8 mouse cellular contexts compared by ENCODE assay signal in the genomic region with DNA sequence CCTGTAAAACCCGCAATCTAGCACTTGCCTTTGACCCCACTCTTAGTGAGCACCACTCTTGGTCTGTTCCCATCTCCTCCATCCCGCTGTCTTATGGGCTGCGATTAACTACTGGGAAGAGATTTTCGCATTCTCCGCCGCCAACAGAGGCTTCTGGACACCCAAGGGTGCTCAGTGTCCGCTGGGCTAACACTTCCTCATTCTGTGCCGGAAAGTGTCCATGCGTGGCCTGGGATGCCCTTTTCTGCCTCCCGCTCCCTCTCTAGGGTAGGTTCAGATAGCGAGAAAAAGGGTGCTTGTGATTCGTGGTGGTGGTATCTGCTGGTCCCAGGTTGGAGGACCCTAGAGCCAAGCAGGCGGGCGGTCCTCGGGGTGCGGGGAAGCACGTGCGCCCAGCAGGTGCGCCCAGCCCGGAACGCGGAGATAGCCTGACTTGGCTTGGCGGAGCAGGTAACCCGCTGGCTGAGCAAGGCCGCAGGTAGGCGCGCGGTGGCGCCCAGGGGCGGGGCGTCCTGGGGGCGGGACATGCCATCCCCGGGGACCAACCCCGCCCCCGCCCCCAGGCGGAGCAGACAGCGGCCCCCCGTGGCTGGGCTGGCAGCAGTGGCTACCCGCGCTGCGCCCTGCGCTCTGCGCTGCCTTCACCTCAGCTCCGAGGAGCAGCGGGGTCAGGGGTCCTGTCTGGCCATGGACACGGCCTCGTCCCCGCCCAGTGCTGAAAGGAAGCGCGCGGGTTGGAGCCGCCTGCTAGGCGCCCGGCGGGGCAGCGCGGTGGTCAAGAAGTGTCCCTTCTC. TPM values are rescaled to one million over a fixed set of nuclear protein-coding genes. Genes with fewer than 3 reads are reported as not detected.
DNase-seq lines count a peak whose midpoint lies in the region; ATAC-seq and TF ChIP-seq lines count a peak whose summit lies in the region.

No protein-coding gene starts in this region.

- 5% methylated on average over 57 of the region's 57 CpGs for WGBS in heart, embryonic 16.5 days
- WGBS in thymus, adult 2 months: 8% methylated on average over 54 of the region's 57 CpGs

- no peaks in the 10 kb centered on the region for H3K36me3 ChIP-seq in heart, embryonic 16.5 days (ENCODE audit: control insufficient read depth, insufficient read depth)
- no peaks in the 10 kb centered on the region for H3K36me3 ChIP-seq in thymus, adult 2 months (ENCODE audit: control insufficient read depth, insufficient read depth, low read length)

- peak overlapping the region; percentile 91 for H3K9ac ChIP-seq in heart, embryonic 16.5 days (ENCODE audit: low read length)

- H3K9me3 ChIP-seq in heart, embryonic 16.5 days (replicated peaks; ENCODE audit: control insufficient read depth, low read length): no peaks in the 10 kb centered on the region

- no peak overlapping the region for H3K27ac ChIP-seq in bone marrow macrophage, adult 2 months (ENCODE audit: insufficient read depth, low read depth, low read length)
- peak overlapping the region; percentile 96 for H3K27ac ChIP-seq in heart, embryonic 16.5 days (ENCODE audit: low read length)
- no peak overlapping the region for H3K27ac ChIP-seq in thymus, adult 2 months (ENCODE audit: control insufficient read depth, insufficient read depth, low read length)

- H3K27me3 ChIP-seq in heart, embryonic 16.5 days (ENCODE audit: control insufficient read depth, insufficient read depth, low read length): peaks cover 18% of the 10 kb centered on the region
- no peaks in the 10 kb centered on the region; the same call in 1 of the 2 replicates for H3K27me3 ChIP-seq in thymus, adult 2 months (ENCODE audit: control insufficient read depth, insufficient read depth, low read length)

- no peaks in the 10 kb centered on the region for H3K4me1 ChIP-seq in bone marrow macrophage, adult 2 months (ENCODE audit: control insufficient read depth, insufficient read depth, low read length)
- H3K4me1 ChIP-seq in heart, embryonic 16.5 days (ENCODE audit: control insufficient read depth, insufficient read depth, low read length): peaks cover 27% of the 10 kb centered on the region
- H3K4me1 ChIP-seq in thymus, adult 2 months (replicated peaks; ENCODE audit: control insufficient read depth, insufficient read depth, low read length): no peaks in the 10 kb centered on the region

- no peak for TF ChIP-seq CTCF in bone marrow macrophage, adult 2 months (IDR thresholded peaks at IDR 0.05; ENCODE audit: low read depth, low read length)
- TF ChIP-seq CTCF in thymus, adult 2 months (IDR thresholded peaks at IDR 0.05; ENCODE audit: borderline replicate concordance, control insufficient read depth, extremely low read depth, insufficient read depth, low read length, poor library complexity): no peak

- H3K4me2 ChIP-seq in heart, embryonic 16.5 days (ENCODE audit: low read depth, low read length): peak overlapping the region; percentile 81

- peak; percentile 31 for DNase-seq in CD4-positive helper T cell, adult 2 months (ENCODE audit: low read depth, low spot score)
- DNase-seq in kidney, postnatal 14 days: peak; percentile 84
- DNase-seq in lung, postnatal 4 days: peak; percentile 81 to 88
- peak; percentile 58 for DNase-seq in thymus, adult 2 months
- no peak for DNase-seq in right cerebral cortex, postnatal 14 days
- DNase-seq in frontal cortex, adult 2 months (ENCODE audit: extremely low spot score in 1 of 2, low spot score in 1 of 2): no peak

- peak overlapping the region; percentile 40 for H3K4me3 ChIP-seq in bone marrow macrophage, adult 2 months (ENCODE audit: insufficient read depth, low read length)
- H3K4me3 ChIP-seq in heart, embryonic 16.5 days (ENCODE audit: low read length): peak overlapping the region; percentile 72
- H3K4me3 ChIP-seq in thymus, adult 2 months (ENCODE audit: control insufficient read depth, insufficient read depth, low read length): no peak overlapping the region

- TF ChIP-seq POLR2A in bone marrow macrophage, adult 2 months (IDR thresholded peaks at IDR 0.05; ENCODE audit: borderline replicate concordance, low read depth, low read length): no peak
- no peak for TF ChIP-seq POLR2A in thymus, adult 2 months (IDR thresholded peaks at IDR 0.05; ENCODE audit: control insufficient read depth, extremely low read depth, insufficient read depth, low read length, poor library complexity)

- peak; percentile 39 for ATAC-seq in heart, embryonic 16.5 days (replicated peaks; ENCODE audit: extremely low read depth, insufficient read depth, low FRiP score)

RNA-seq across cellular contexts. Expression of a gene that starts 0.7 kb away (rescaled TPM):
- polyA plus RNA-seq in bone marrow macrophage, adult 2 months (2012; ENCODE audit: insufficient read depth, insufficient read length, missing spikeins): not detected in 2 replicates
- 34.6 and 34.9 TPM in 2 replicates for polyA plus RNA-seq in heart, embryonic 16.5 days (2015; fragmentation: Nextera tagmentation; extraction: Ambion mirVana)
- polyA plus RNA-seq in thymus, adult 2 months (2012; rRNA removed): 2.3 and 4.6 TPM in 2 replicates
- polyA plus RNA-seq in frontal cortex, adult 2 months (2012; rRNA removed): 0.74 and 1.4 TPM in 2 replicates

RNA-seq across cellular contexts. Expression of a gene that starts 12.4 kb away (rescaled TPM):
- polyA plus RNA-seq in bone marrow macrophage, adult 2 months (2012; ENCODE audit: insufficient read depth, insufficient read length, missing spikeins): not detected in 2 replicates
- 3.1 and 3.7 TPM in 2 replicates for polyA plus RNA-seq in heart, embryonic 16.5 days (2015; fragmentation: Nextera tagmentation; extraction: Ambion mirVana)
- polyA plus RNA-seq in thymus, adult 2 months (2012; rRNA removed): 2.9 and 4.5 TPM in 2 replicates
- polyA plus RNA-seq in frontal cortex, adult 2 months (2012; rRNA removed): 0.04 and 0.13 TPM in 2 replicates

RNA-seq across cellular contexts. Expression of a gene that starts 37.8 kb away (rescaled TPM):
- polyA plus RNA-seq in bone marrow macrophage, adult 2 months (2012; ENCODE audit: insufficient read depth, insufficient read length, missing spikeins): 17.5 and 23.0 TPM in 2 replicates
- polyA plus RNA-seq in heart, embryonic 16.5 days (2015; fragmentation: Nextera tagmentation; extraction: Ambion mirVana): 59.2 and 61.5 TPM in 2 replicates
- polyA plus RNA-seq in thymus, adult 2 months (2012; rRNA removed): 155 and 157 TPM in 2 replicates
- polyA plus RNA-seq in frontal cortex, adult 2 months (2012; rRNA removed): 68.2 and 74.2 TPM in 2 replicates

RNA-seq across cellular contexts. Expression of a gene that starts 54.3 kb away (rescaled TPM):
- 314 and 321 TPM in 2 replicates for polyA plus RNA-seq in bone marrow macrophage, adult 2 months (2012; ENCODE audit: insufficient read depth, insufficient read length, missing spikeins)
- polyA plus RNA-seq in heart, embryonic 16.5 days (2015; fragmentation: Nextera tagmentation; extraction: Ambion mirVana): 878 and 900 TPM in 2 replicates
- 249 and 255 TPM in 2 replicates for polyA plus RNA-seq in thymus, adult 2 months (2012; rRNA removed)
- polyA plus RNA-seq in frontal cortex, adult 2 months (2012; rRNA removed): 516 and 607 TPM in 2 replicates

Comparison
In these comparisons a context has a peak if more than half of its experiments do, and no peak if none do; other contexts are left out.
1. DNase-seq: peak in CD4-positive helper T cell, adult 2 months (single experiment), kidney, postnatal 14 days (single experiment), lung, postnatal 4 days (2 of 2) and thymus, adult 2 months (single experiment); none in right cerebral cortex, postnatal 14 days (single experiment) and frontal cortex, adult 2 months (0 of 2).